Mouse (Mus musculus): ENCODE results near the gene Casc4. TPM values are rescaled to one million over a fixed set of nuclear protein-coding genes. Genes with fewer than 3 reads are reported as not detected.
"Not testable (repeated sequence)": the region's sequence is repeated elsewhere in the genome, so short reads cannot be mapped to it uniquely, and the experiment has no call there.

Casc4 gene
- polyA plus RNA-seq, 1 experiment from 2014 or later: 22.9 TPM

GRCm38 (mm10) chr2:121866071-121866601 lies 634 bp upstream of the Casc4 start:
- Histone ChIP-seq H3K4me3 (peak overlapping the region; percentile 92), H3K27me3 (no peaks in the 10 kb centered on the region), H3K4me2 (replicated peaks) (peak overlapping the region; percentile 83), H3K9ac (peak overlapping the region; percentile 87), H3K4me1 (peaks cover 7% of the 10 kb centered on the region), H3K9me3 (no peaks in the 10 kb centered on the region), H3K27ac (peak overlapping the region; percentile 74), H3K36me3 (peaks cover 13% of the 10 kb centered on the region)
- WGBS: 3% methylated on average over 18 of the region's 18 CpGs
- peak; percentile 29; the same call in 1 of the 2 replicates for ATAC-seq (ENCODE audit: low FRiP score, low read depth)

- Histone ChIP-seq H3K4me3 (peak overlapping the region; percentile 92), H3K27ac (peak overlapping the region; percentile 53), H3K4me2 (replicated peaks) (peak overlapping the region; percentile 83), H3K27me3 (no peaks in the 10 kb centered on the region), H3K9ac (peak overlapping the region; percentile 87), H3K4me1 (peaks cover 7% of the 10 kb centered on the region), H3K36me3 (peaks cover 13% of the 10 kb centered on the region), H3K9me3 (no peaks in the 10 kb centered on the region)
- WGBS: 2% methylated on average over 52 of the region's 63 CpGs
- ATAC-seq (ENCODE audit: low FRiP score, low read depth): peak; percentile 13
Observed at GRCm38 (mm10) chr2:121867051-121867928, 520 bp downstream of the Casc4 start.

GRCm38 (mm10) chr2:121879506-121879905 lies 12.7 kb downstream of the Casc4 start:
- no peaks in the 10 kb centered on the region for H3K27me3 ChIP-seq
- H3K9me3 ChIP-seq: no peaks in the 10 kb centered on the region
- H3K36me3 ChIP-seq: 0 out of 2 replicates have a peak, but pooled peaks cover 3% of the 10 kb centered on the region
- WGBS: 98% methylated on average over 1 of the region's 1 CpGs
- ATAC-seq (ENCODE audit: low FRiP score, low read depth): no peak
- H3K4me3 ChIP-seq: no peak overlapping the region
- H3K4me1 ChIP-seq: no peaks in the 10 kb centered on the region
- H3K27ac ChIP-seq: no peak overlapping the region
- H3K4me2 ChIP-seq (replicated peaks): no peak overlapping the region
- H3K9ac ChIP-seq: no peak overlapping the region

- Histone ChIP-seq H3K36me3 (0 out of 2 replicates have a peak, but pooled peaks cover 3% of the 10 kb centered on the region), H3K4me2 (replicated peaks) (no peak overlapping the region), H3K27ac (no peak overlapping the region), H3K9me3 (no peaks in the 10 kb centered on the region), H3K4me3 (no peak overlapping the region), H3K9ac (no peak overlapping the region), H3K4me1 (no peaks in the 10 kb centered on the region), H3K27me3 (no peaks in the 10 kb centered on the region)
- ATAC-seq (ENCODE audit: low FRiP score, low read depth): no peak
- WGBS: 73% methylated on average over 1 of the region's 1 CpGs
Observed at GRCm38 (mm10) chr2:121885509-121886106, 18.8 kb downstream of the Casc4 start.

- H3K9ac ChIP-seq: no peak overlapping the region
- no peak overlapping the region for H3K27ac ChIP-seq
- WGBS: 95% methylated on average over 1 of the region's 1 CpGs
- no peaks in the 10 kb centered on the region for H3K4me1 ChIP-seq
- no peak for ATAC-seq (ENCODE audit: low FRiP score, low read depth)
- 0 out of 2 replicates have a peak, but pooled peaks cover 3% of the 10 kb centered on the region for H3K36me3 ChIP-seq
- H3K4me2 ChIP-seq (replicated peaks): no peak overlapping the region
- no peaks in the 10 kb centered on the region for H3K27me3 ChIP-seq
- H3K9me3 ChIP-seq: no peaks in the 10 kb centered on the region
- no peak overlapping the region for H3K4me3 ChIP-seq
Observed at GRCm38 (mm10) chr2:121886406-121886805, 19.6 kb downstream of the Casc4 start.

- no peak overlapping the region for H3K4me2 ChIP-seq (replicated peaks)
Observed at GRCm38 (mm10) chr2:121888720-121889497, 22.1 kb downstream of the Casc4 start.

GRCm38 (mm10) chr2:121895261-121895660 lies 28.5 kb downstream of the Casc4 start:
- H3K27ac ChIP-seq: no peak overlapping the region
- H3K4me2 ChIP-seq (replicated peaks): no peak overlapping the region
- 0 out of 2 replicates have a peak, but pooled peaks cover 2% of the 10 kb centered on the region for H3K9me3 ChIP-seq
- no peak for ATAC-seq (ENCODE audit: low FRiP score, low read depth)
- H3K9ac ChIP-seq: no peak overlapping the region
- no peaks in the 10 kb centered on the region for H3K36me3 ChIP-seq
- H3K4me1 ChIP-seq: no peaks in the 10 kb centered on the region
- 91% methylated on average over 2 of the region's 2 CpGs for WGBS
- no peak overlapping the region for H3K4me3 ChIP-seq
- no peaks in the 10 kb centered on the region for H3K27me3 ChIP-seq

More at GRCm38 (mm10) chr2:121888720-121889497, 22.1 kb downstream of the Casc4 start:
- H3K4me1 ChIP-seq: no peaks in the 10 kb centered on the region
- 0 out of 2 replicates have a peak, but pooled peaks cover 2% of the 10 kb centered on the region for H3K9me3 ChIP-seq
- H3K27ac ChIP-seq: no peak overlapping the region
- H3K36me3 ChIP-seq: no peaks in the 10 kb centered on the region
- WGBS: 85% methylated on average over 3 of the region's 3 CpGs
- H3K4me3 ChIP-seq: no peak overlapping the region
- no peak overlapping the region for H3K9ac ChIP-seq
- ATAC-seq (ENCODE audit: low FRiP score, low read depth): no peak
- H3K27me3 ChIP-seq: no peaks in the 10 kb centered on the region

GRCm38 (mm10) chr2:121896825-121897224 lies 30.1 kb downstream of the Casc4 start:
- 89% methylated on average over 1 of the region's 1 CpGs for WGBS
- Histone ChIP-seq H3K4me3 (no peak overlapping the region), H3K36me3 (peaks cover 2% of the 10 kb centered on the region; the same call in 1 of the 2 replicates), H3K9me3 (0 out of 2 replicates have a peak, but pooled peaks cover 2% of the 10 kb centered on the region), H3K4me1 (no peaks in the 10 kb centered on the region), H3K9ac (no peak overlapping the region), H3K27me3 (no peaks in the 10 kb centered on the region), H3K27ac (no peak overlapping the region), H3K4me2 (replicated peaks) (no peak overlapping the region)
- no peak for ATAC-seq (ENCODE audit: low FRiP score, low read depth)

GRCm38 (mm10) chr2:121909975-121910374 lies 43.2 kb downstream of the Casc4 start:
- no peaks in the 10 kb centered on the region for H3K9me3 ChIP-seq
- WGBS: 77% methylated on average over 3 of the region's 3 CpGs
- no peak overlapping the region for H3K27ac ChIP-seq
- H3K9ac ChIP-seq: no peak overlapping the region
- H3K4me2 ChIP-seq (replicated peaks): no peak overlapping the region
- H3K4me3 ChIP-seq: no peak overlapping the region
- H3K27me3 ChIP-seq: no peaks in the 10 kb centered on the region
- no peak for ATAC-seq (ENCODE audit: low FRiP score, low read depth)
- no peaks in the 10 kb centered on the region for H3K4me1 ChIP-seq
- peaks cover 45% of the 10 kb centered on the region for H3K36me3 ChIP-seq

- H3K36me3 ChIP-seq: peaks cover 17% of the 10 kb centered on the region; the same call in 1 of the 2 replicates
- no peaks in the 10 kb centered on the region for H3K9me3 ChIP-seq
- no peak overlapping the region for H3K9ac ChIP-seq
- no peak overlapping the region for H3K4me3 ChIP-seq
- no peaks in the 10 kb centered on the region for H3K27me3 ChIP-seq
- H3K4me2 ChIP-seq (replicated peaks): no peak overlapping the region
- no peak for ATAC-seq (ENCODE audit: low FRiP score, low read depth)
- 93% methylated on average over 5 of the region's 5 CpGs for WGBS
- H3K4me1 ChIP-seq: no peaks in the 10 kb centered on the region
- no peak overlapping the region for H3K27ac ChIP-seq
Observed at GRCm38 (mm10) chr2:121916047-121916970, 49.5 kb downstream of the Casc4 start.

GRCm38 (mm10) chr2:121937624-121938023 lies 70.9 kb downstream of the Casc4 start:
- H3K27ac ChIP-seq; H3K4me3 ChIP-seq; H3K9me3 ChIP-seq; H3K27me3 ChIP-seq; H3K9ac ChIP-seq; H3K4me2 ChIP-seq (replicated peaks); ATAC-seq (ENCODE audit: low FRiP score, low read depth); H3K4me1 ChIP-seq: not testable (repeated sequence)
- H3K36me3 ChIP-seq: peaks cover 25% of the 10 kb centered on the region
- 74% methylated on average over 2 of the region's 2 CpGs for WGBS

Measured in limb, embryonic 13.5 days (tissue).